Mouse (Mus musculus) monocyte, adult 2 months (primary cell): ENCODE data around the gene Amn.

Experiments used
- DNase-seq, 2 experiments: peaks; one replicate each; pipeline ENCODE4 v3.0.0; 2022; ENCODE audit warnings: low spot score in 2 of 2, low read depth in 1 of 2

The Amn gene

DNA sequence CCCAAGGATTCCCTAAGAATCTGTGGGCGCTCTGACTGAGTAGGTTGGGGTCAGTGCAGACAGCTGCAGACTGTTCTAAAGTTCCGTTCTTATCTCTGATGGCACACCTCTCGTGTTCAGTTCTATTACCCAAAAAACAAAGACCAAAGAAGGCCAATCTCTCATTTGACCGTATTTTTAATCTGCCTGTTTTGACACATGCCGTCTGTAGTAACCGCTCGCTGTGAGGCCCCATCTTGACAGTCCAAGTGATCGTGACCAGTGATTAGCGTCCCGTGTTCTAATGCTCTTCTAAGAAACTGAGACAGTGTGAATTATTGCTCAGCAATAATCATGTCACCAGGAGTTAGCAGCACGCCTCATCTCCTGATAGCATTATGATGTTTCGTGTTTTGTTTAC lies 4.3 kb upstream of the Amn start:
- no peak for DNase-seq

DNA sequence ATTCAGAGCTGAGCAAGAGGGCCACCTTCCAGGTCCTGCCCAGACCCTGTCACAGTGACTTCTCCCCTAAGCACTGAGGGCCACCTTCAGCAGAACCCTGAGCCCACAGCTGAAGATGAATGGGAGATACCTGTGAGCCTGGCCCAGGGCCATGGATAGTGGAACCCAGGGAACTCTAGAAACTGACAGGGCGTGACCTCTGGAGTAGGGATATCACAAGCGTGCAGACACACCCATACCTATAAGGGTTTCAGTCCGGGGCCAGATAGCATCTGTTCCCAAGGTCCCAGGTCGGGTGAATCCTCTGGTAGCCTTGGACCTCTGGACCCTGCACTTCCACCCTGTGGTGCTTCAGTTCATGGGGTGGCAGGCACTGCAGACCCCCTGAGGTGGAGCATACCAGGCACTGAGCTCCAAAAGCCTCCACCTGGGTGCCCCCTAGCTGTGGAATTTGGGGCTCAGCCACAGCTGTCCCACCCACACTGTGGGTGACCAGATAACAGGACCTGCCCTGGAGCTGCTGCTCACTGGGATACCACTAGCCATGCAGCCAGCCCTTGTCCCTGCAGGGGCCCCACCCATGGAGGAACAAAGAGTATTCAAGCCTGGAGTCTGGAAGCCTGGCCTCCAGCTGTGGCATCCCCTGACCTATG lies 3.1 kb upstream of the Amn start:
- DNase-seq: no peak

DNA sequence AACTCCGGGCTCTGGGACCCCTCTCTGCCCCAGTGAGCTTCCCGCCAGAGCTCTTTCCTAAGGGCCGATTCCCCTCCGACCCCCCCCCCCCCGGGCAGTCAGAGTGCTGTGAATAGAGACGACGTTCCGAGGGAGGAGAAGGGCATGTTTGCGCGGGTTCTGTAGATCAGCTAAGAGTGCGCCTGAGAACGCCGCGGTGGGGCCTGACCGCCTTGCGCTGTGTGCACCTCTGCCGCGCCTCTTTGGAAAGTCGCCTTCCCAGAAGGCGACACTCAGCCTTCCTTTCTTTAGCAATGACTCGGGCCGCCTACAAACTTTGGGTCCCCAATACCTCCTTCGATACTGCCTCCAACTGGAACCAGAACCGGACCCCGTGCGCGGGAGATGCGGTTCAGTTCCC lies 511 bp downstream of the Amn start:
- DNase-seq: no peak

- DNase-seq: no peak
These were observed 1.1 kb downstream of the Amn start for GRCm38 (mm10) chr12:111271966-111272365.

DNA sequence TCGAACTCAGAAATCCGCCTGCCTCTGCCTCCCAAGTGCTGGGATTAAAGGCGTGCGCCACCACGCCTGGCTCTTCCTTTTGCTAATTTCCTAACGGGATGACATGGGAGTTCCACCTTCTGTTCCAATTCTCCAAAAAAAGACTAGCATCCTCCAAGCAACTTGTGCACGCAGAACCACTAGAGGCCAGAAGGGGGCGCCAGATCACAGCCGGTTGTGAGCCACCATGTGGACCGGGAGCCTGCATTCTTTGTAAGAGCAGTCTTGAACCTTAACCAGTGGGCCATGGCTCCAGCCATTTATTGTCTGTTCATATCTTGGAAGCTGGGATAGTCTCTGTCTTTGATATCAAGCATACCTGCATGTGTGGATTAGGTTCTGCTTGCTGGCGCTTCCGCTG lies 1.5 kb downstream of the Amn start:
- DNase-seq: peak; percentile 39 to 56

DNA sequence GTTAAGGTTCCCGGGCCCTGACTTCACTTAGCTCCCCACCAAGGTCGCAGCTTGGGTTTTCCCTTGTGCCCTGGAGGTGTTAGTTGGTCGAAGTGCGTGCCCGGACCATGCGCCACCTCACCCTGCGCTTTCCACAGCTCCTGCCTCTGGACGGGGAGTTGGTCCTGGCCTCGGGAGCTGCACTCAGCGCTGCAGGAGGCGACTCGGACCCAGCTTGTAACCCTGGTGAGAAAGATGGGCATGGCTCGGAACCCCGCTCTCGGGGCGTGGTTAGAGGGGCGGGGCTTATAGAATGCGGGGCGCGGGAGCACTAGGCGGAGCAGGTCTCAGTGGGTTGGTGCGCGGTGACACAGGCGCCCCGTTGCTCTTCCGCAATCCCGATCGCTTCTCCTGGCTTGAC lies 3.1 kb downstream of the Amn start:
- DNase-seq: no peak

GRCm38 (mm10) chr12:111274447-111275149 lies 3.7 kb downstream of the Amn start:
- DNase-seq: no peak

DNA sequence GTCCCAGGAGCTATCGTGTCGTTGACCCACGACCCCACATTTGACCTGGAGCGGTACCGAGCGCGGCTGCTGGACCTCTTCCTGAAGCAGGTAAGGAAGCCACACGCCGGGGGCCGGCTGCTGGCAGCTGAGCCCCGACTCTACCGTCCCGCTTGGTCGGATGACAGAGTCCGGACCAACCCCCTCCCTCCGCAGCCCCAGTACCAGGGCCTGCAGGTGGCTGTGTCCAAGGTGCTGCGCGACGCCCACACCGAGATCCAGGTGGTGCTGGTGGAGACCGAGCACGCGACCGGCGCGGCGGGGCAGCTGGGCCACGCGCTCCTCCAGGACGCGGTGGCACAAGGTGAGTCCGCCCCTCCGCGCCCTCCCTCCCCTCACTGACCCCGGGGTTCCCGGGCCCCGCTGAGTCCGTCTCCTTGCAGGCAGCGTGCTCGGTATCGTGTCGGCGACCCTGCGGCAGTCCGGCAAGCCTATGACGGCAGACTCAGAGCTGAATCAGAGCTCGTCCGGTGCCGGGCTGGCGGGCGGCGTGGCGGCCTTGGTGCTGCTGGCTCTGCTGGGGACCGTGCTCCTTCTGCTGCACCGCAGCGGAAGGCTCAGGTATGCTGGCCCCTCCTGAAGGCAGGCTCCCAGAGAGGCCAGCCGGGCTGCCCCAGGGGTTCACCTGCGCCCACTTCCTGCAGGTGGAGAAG lies 4.4 kb downstream of the Amn start:
- no peak for DNase-seq

- no peak for DNase-seq
These were observed 5.5 kb downstream of the Amn start for GRCm38 (mm10) chr12:111276371-111276770.

- DNase-seq: no peak
These were observed 12.7 kb downstream of the Amn start for GRCm38 (mm10) chr12:111283573-111283972.

DNA sequence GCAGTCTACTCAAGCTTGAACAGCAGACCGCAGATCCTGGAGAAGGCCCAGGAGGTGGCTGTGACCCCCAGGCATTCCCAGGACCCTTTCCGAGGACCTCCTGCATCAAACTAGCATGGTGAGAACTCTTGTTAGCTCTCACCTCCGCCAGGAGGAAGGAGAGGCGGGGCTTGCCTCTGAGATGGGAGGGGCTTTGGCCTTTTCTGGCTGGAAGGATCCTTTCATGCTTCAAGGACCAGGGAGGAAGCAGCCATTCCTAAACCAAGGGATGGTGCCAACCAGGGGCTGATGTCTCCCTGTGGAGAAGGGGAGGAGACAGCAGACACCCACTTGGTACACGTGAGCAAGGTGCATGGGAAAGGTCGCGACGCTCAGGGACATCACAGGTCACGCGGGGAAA lies 13.6 kb downstream of the Amn start:
- no peak for DNase-seq

- DNase-seq: no peak
These were observed 22.1 kb downstream of the Amn start for GRCm38 (mm10) chr12:111293025-111293424.

- no peak for DNase-seq
These were observed 30.6 kb downstream of the Amn start for GRCm38 (mm10) chr12:111301322-111302017.

GRCm38 (mm10) chr12:111302018-111302345 lies 31.1 kb downstream of the Amn start:
- peak; percentile 12 to 21 for DNase-seq

GRCm38 (mm10) chr12:111303702-111304337 lies 32.9 kb downstream of the Amn start:
- no peak for DNase-seq

- DNase-seq: no peak
These were observed 35.9 kb downstream of the Amn start for GRCm38 (mm10) chr12:111306821-111307220.

GRCm38 (mm10) chr12:111309256-111309655 lies 38.4 kb downstream of the Amn start:
- DNase-seq: no peak

GRCm38 (mm10) chr12:111309931-111310330 lies 39.0 kb downstream of the Amn start:
- no peak for DNase-seq

DNA sequence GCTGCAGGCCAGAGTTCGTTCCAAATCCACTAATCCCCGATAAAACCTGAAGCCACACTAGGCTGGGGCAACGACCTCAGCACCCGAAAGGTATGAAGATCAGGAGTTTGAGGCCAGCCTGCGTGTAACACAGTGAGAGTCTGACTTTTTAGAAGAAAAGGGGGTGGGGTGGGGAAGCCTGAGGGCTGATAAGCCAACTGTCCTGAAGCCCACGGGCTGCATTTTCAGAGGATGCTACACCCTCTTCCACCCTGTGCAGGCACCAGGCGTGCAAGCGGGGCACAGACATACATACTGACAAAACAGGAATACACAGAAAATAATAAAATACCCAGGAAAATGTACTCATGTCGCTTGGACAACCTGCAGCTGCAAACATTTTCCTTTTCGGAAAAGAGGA lies 40.9 kb downstream of the Amn start:
- no peak for DNase-seq

GRCm38 (mm10) chr12:111314273-111314672 lies 43.4 kb downstream of the Amn start:
- DNase-seq: no peak

GRCm38 (mm10) chr12:111317694-111318093 lies 46.8 kb downstream of the Amn start:
- DNase-seq: no peak
